In genomic region chr6:40180551-40180950, GRCm38 (mm10) we compare ENCODE assay signal across 27 mouse cellular contexts.
DNase-seq lines count a peak whose midpoint lies in the region; ATAC-seq and TF ChIP-seq lines count a peak whose summit lies in the region.
"Had no signal": no experiment of that assay in that cellular context is flagged by ENCODE, and none has a peak within 500 bp of the region (broad histone marks: within the 10 kb centered on the region; RNA-seq: fewer than 3 reads in every experiment).

No protein-coding gene starts in this region.

- no peaks in the 10 kb centered on the region for H3K27me3 ChIP-seq in midbrain, embryonic 13.5 days
- H3K27me3 ChIP-seq in midbrain, embryonic 11.5 days (ENCODE audit: control insufficient read depth, insufficient read depth, low read length), result no peaks in the 10 kb centered on the region
- H3K27me3 ChIP-seq in midbrain, embryonic 16.5 days (ENCODE audit: control insufficient read depth, insufficient read depth, low read depth, low read length), result no peaks in the 10 kb centered on the region
- H3K27me3 ChIP-seq: embryonic facial prominence, embryonic 13.5 days; embryonic facial prominence, embryonic 15.5 days; forebrain, embryonic 12.5 days; Patski had no signal

- no peak overlapping the region for H3K9ac ChIP-seq in midbrain, embryonic 13.5 days (replicated peaks)
- no peak overlapping the region for H3K9ac ChIP-seq in midbrain, embryonic 11.5 days (ENCODE audit: low read length)
- no peak overlapping the region for H3K9ac ChIP-seq in midbrain, embryonic 16.5 days (ENCODE audit: low read depth, low read length)
- H3K9ac ChIP-seq: embryonic facial prominence, embryonic 13.5 days; embryonic facial prominence, embryonic 15.5 days; forebrain, embryonic 12.5 days had no signal

- 74% methylated on average over 4 of the region's 4 CpGs for WGBS in midbrain, embryonic 13.5 days
- WGBS in midbrain, embryonic 11.5 days, result 80% methylated on average over 4 of the region's 4 CpGs
- 66% methylated on average over 4 of the region's 4 CpGs for WGBS in midbrain, embryonic 16.5 days

- no peak for TF ChIP-seq CTCF in brain, embryonic 14.5 days (IDR thresholded peaks at IDR 0.05; ENCODE audit: borderline replicate concordance, extremely low read depth, insufficient read depth, insufficient read length)

- no peaks in the 10 kb centered on the region for H3K36me3 ChIP-seq in midbrain, embryonic 13.5 days
- H3K36me3 ChIP-seq in midbrain, embryonic 11.5 days (ENCODE audit: control insufficient read depth, insufficient read depth, low read length), result no peaks in the 10 kb centered on the region
- no peaks in the 10 kb centered on the region for H3K36me3 ChIP-seq in midbrain, embryonic 16.5 days (ENCODE audit: control insufficient read depth, insufficient read depth, low read length)
- H3K36me3 ChIP-seq: embryonic facial prominence, embryonic 13.5 days; embryonic facial prominence, embryonic 15.5 days; forebrain, embryonic 10.5 days; forebrain, embryonic 12.5 days; G1E had no signal

- DNase-seq in midbrain, embryonic 11.5 days (ENCODE audit: low spot score, missing footprints), result no peak
- peak; percentile 42 for DNase-seq in brain, embryonic 14.5 days (ENCODE audit: low read depth)
- DNase-seq in embryo, embryonic 10.5 days (ENCODE audit: low spot score), result no peak
- DNase-seq in ovary, postnatal 14 days (ENCODE audit: low spot score), result no peak
- DNase-seq: adrenal gland, adult 8-10 months; adrenal gland, postnatal 14 days; adrenal gland, postnatal 36 days; B cell, adult 2 months; cerebellum, adult 11 months; cerebellum, adult 18-20 months; cerebellum, adult 8-10 months; cerebellum, adult 9-11 months; cerebellum, postnatal 14 days; cerebellum, postnatal 36 days had no signal

- 0 out of 2 replicates have a peak, but pooled peaks have one; percentile 61 for ATAC-seq in midbrain, embryonic 13.5 days
- no peak for ATAC-seq in midbrain, embryonic 11.5 days (ENCODE audit: low FRiP score)
- peak; percentile 66 for ATAC-seq in midbrain, embryonic 16.5 days
- ATAC-seq: activated CD4-positive, CD25-positive, alpha-beta regulatory T cell, adult 4 months; CD4-positive, CD25-positive, alpha-beta regulatory T cell, adult 4 months; forebrain, embryonic 14.5 days; forebrain, embryonic 16.5 days; Patski had no signal

- H3K27ac ChIP-seq in midbrain, embryonic 13.5 days, result no peak overlapping the region
- H3K27ac ChIP-seq in midbrain, embryonic 11.5 days (ENCODE audit: low read depth, low read length), result no peak overlapping the region
- H3K27ac ChIP-seq in midbrain, embryonic 16.5 days (ENCODE audit: low read length), result 0 out of 2 replicates have a peak overlapping the region, but pooled peaks have one; percentile 26
- H3K27ac ChIP-seq: embryonic facial prominence, embryonic 13.5 days; embryonic facial prominence, embryonic 15.5 days; forebrain, embryonic 10.5 days; forebrain, embryonic 12.5 days had no signal

- no peak for TF ChIP-seq POLR2A in brain, embryonic 14.5 days (IDR thresholded peaks at IDR 0.05; ENCODE audit: borderline replicate concordance, extremely low read depth, insufficient read depth, insufficient read length, poor library complexity, severe bottlenecking)

- no peak overlapping the region for H3K4me3 ChIP-seq in midbrain, embryonic 13.5 days (replicated peaks)
- H3K4me3 ChIP-seq in midbrain, embryonic 11.5 days (ENCODE audit: low read depth, low read length), result no peak overlapping the region
- H3K4me3 ChIP-seq in midbrain, embryonic 16.5 days (ENCODE audit: low read depth, low read length), result no peak overlapping the region
- H3K4me3 ChIP-seq: embryonic facial prominence, embryonic 13.5 days; embryonic facial prominence, embryonic 15.5 days; erythroblast, embryonic 14.5 days; forebrain, embryonic 10.5 days; forebrain, embryonic 12.5 days had no signal

- peaks cover 2% of the 10 kb centered on the region; the same call in 1 of the 2 replicates for H3K4me1 ChIP-seq in midbrain, embryonic 13.5 days (replicated peaks)
- no peaks in the 10 kb centered on the region for H3K4me1 ChIP-seq in midbrain, embryonic 11.5 days (ENCODE audit: control insufficient read depth, insufficient read depth, low read length)
- H3K4me1 ChIP-seq in midbrain, embryonic 16.5 days (ENCODE audit: control insufficient read depth, insufficient read depth, low read length), result peaks cover 2% of the 10 kb centered on the region; the same call in 1 of the 2 replicates
- H3K4me1 ChIP-seq: embryonic facial prominence, embryonic 13.5 days; embryonic facial prominence, embryonic 15.5 days; forebrain, embryonic 12.5 days had no signal

- H3K9me3 ChIP-seq in midbrain, embryonic 13.5 days, result no peaks in the 10 kb centered on the region
- no peaks in the 10 kb centered on the region for H3K9me3 ChIP-seq in midbrain, embryonic 11.5 days (ENCODE audit: control insufficient read depth, low read length)
- no peaks in the 10 kb centered on the region for H3K9me3 ChIP-seq in midbrain, embryonic 16.5 days (replicated peaks; ENCODE audit: control insufficient read depth, low read length, poor library complexity, severe bottlenecking)
- H3K9me3 ChIP-seq: embryonic facial prominence, embryonic 13.5 days; embryonic facial prominence, embryonic 15.5 days; forebrain, embryonic 10.5 days; forebrain, embryonic 12.5 days; G1E had no signal

- H3K4me2 ChIP-seq in midbrain, embryonic 13.5 days (replicated peaks), result no peak overlapping the region
- no peak overlapping the region for H3K4me2 ChIP-seq in midbrain, embryonic 11.5 days
- H3K4me2 ChIP-seq in midbrain, embryonic 16.5 days (ENCODE audit: low read length), result no peak overlapping the region
- H3K4me2 ChIP-seq: embryonic facial prominence, embryonic 13.5 days; embryonic facial prominence, embryonic 15.5 days; forebrain, embryonic 12.5 days had no signal
